Mouse (Mus musculus) lung, postnatal 0 days (tissue): ENCODE measurements around the gene Spred3.

Experiments
- CTCF ChIP-seq: IDR thresholded peaks from 2 replicates; pipeline ENCODE4 v1.5.1; 2016; ENCODE audit warnings: antibody characterized with exemption, mild to moderate bottlenecking
- EP300 ChIP-seq: IDR thresholded peaks from 2 replicates; pipeline ENCODE4 v1.6.1; 2016; ENCODE audit warnings: antibody characterized with exemption, mild to moderate bottlenecking, control low read depth

DNA sequence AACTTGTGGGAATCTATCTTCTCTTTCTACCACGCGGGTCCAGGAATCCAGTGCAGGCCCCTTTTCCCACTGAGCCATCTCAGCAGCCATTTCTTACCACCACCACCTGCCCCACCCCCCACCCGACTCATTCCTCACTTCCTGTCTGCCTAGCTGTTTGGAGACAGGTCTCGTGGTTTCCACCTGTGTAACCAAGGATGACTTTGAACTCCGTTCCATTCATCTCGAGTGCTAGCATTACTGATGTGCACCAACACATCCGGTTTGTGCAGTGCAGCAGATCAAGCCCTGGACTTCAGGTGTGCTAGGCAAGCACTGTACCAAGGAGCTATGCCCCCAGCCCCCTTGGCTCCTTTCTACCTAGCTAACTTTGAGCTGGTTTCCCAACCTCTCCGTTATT lies 28.8 kb downstream of the Spred3 start:
- TF ChIP-seq EP300 = no peak
- TF ChIP-seq CTCF = no peak
